Mouse (Mus musculus) c-Kit-positive CD71-positive TER-119-positive erythroid progenitor cells, embryonic 14.5 days (primary cell): ENCODE results near the gene Ptprk.
A peak's percentile ranks its signal among the peaks of the same experiment; 100 is the strongest.

Experiments
- DNase-seq: peaks from one replicate; pipeline ENCODE4 v3.0.0-alpha.2; 2013; ENCODE audit warnings: low spot score

Ptprk gene

DNA sequence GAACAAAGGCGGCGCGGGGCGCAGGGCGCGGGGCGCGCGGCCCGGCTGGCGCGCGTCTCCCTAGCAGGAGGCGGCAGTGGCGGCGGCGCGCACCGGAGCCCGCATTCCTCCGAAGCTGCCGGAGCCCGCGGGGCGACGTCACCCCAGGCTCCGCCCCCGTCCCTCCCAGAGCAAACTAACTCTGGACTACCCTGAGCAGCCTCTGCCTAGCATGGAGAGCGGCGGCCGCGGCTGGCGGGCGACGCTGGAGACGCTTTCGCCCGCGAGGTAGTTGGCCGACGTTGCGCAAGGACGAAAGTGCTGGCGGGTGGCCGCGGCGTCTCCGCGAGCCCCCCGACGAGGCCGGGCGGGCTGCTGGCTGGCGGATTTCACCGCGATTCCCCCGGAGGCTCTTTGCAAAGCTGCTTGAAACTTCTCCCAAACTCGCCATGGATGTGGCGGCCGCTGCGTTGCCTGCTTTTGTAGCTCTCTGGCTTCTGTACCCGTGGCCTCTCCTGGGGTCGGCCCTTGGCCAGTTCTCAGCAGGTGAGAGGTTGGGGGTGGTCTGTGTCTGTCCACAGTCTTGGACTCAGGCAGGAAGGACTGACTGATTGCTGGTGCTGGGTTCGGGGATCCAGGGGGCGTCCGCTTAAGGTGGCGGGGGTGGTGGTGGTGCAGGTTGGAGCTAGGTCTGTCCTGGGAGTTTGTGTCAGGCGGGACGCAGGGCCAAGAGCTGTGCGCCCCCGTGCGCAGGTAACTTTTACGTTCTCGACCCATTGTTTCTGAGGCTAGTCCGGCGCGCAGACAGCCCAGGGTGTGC lies at the start of gene Ptprk:
Ptprk (plus strand) TSS at position 168 of the 799 bp plus-strand sequence.
- peak; percentile 19 for DNase-seq

DNA sequence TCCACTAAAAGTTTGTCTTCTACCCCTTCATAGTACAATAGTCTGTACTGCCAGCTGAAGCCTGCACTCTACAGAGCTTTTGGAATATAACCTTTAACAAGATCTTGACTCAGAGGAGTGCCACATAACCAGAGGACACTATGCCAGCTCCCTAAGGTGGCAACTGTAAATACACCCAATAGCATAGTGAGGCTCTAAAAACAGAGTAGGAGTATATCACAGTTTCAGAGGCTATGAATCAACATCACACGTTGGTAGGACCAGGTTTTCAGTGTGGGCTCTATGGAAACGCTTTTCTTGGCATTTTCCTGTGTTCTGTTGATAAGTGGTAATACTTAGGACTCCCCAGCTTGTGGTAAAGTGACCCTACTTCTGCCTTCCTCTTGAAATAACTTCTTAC lies 46.8 kb upstream of the Ptprk start:
- DNase-seq, result no peak

- no peak for DNase-seq
Observed at GRCm38 (mm10) chr10:28036456-28036855, 38.2 kb upstream of the Ptprk start.

DNA sequence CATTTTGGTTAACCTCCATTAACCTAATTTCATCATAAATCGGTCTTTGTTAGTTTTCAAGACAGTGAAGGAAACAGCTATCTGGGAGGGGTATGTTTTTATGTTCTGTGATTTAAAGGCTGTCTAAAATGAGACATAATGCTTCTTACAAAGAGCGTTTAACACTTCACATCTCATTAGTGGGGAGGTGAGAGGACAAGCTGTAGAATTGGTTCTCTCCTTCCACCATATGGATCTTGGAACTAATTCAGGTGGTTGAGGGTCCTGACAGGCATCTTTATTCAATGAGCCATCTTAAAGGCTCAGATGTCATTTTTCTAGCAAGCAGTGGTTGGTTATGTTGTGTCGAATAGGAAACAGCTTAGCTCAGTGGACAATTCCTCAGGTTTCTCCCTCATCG lies 19.9 kb upstream of the Ptprk start:
- no peak for DNase-seq

GRCm38 (mm10) chr10:28059222-28059621 lies 15.4 kb upstream of the Ptprk start:
- DNase-seq, result no peak

GRCm38 (mm10) chr10:28067997-28068396 lies 6.6 kb upstream of the Ptprk start:
- no peak for DNase-seq

GRCm38 (mm10) chr10:28073991-28074652 lies 498 bp upstream of the Ptprk start:
- DNase-seq, result no peak

DNA sequence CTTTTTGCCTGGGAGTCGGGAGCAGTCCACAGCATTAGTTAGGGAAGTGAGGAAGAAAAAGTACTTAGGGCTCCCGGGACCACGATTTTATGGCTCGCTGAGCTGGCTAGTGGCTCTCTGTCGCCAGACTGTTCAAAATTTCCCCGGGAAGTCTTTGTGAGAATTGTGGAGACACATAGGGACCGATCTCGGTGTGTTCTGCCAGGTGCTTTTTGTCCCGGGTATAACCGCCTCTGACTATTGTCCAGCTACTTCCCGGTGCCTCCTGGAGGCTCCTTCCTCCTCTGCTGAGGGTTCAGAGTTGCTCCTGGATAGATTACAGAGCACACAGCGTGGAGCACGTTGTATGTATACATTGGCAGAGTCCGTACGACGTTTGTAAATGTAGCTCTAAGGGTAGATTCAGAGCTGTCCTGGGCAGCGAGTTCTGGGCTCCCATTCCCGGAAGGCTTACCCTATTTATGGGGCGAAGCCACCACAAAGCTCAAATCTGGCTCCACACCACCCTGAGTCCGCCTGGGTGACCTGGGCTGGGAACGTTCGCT lies 943 bp downstream of the Ptprk start:
- DNase-seq, result no peak

- no peak for DNase-seq
Observed at GRCm38 (mm10) chr10:28076036-28076855, 1.6 kb downstream of the Ptprk start.

GRCm38 (mm10) chr10:28078270-28078669 lies 3.6 kb downstream of the Ptprk start:
- no peak for DNase-seq

- no peak for DNase-seq
Observed at GRCm38 (mm10) chr10:28081221-28081620, 6.6 kb downstream of the Ptprk start.

DNA sequence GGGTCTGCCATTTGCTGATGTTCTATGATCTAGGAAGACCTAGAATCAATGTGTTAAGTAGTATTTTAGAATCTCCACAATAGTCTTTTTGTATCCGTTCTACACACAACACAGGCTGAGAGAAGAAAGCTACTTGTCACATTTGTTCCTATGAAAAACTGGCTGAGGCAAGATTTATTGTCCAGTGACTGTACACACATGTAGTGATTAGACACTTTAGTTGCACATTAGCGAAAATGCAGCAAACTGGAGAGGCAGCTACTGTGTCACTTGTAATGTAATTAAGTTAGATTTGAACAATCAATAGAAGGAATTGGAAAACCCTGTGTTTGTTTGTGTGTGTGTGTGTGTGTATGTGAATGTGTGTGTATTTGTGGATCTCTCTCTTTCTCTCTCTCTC lies 8.6 kb downstream of the Ptprk start:
- no peak for DNase-seq

GRCm38 (mm10) chr10:28083625-28084024 lies 9.0 kb downstream of the Ptprk start:
- DNase-seq, result no peak

- DNase-seq, result no peak
Observed at GRCm38 (mm10) chr10:28087341-28087740, 12.7 kb downstream of the Ptprk start.

GRCm38 (mm10) chr10:28087749-28088148 lies 13.1 kb downstream of the Ptprk start:
- DNase-seq, result no peak

DNA sequence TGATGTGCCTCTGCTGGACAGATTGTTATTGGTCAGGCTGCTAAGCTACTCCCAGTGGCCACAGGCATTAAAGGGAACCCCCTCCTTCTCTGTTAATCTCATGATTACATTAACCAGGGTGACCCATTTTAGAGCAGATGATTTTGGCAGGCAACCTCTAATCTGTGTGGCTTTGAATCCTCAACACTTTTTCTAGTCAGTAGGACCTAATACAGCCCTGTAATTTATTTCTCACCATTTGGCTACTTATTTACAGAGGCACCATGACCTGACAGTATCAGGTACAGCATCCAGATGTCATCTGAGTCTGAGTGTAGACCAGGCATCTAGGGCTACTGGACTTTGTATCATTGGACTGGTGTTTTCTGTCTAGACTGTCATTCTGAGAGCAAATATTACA lies 21.4 kb downstream of the Ptprk start:
- DNase-seq, result no peak

GRCm38 (mm10) chr10:28097637-28098036 lies 23.0 kb downstream of the Ptprk start:
- no peak for DNase-seq

GRCm38 (mm10) chr10:28098923-28099322 lies 24.3 kb downstream of the Ptprk start:
- DNase-seq, result no peak

- no peak for DNase-seq
Observed at GRCm38 (mm10) chr10:28103406-28103906, 28.8 kb downstream of the Ptprk start.

- no peak for DNase-seq
Observed at GRCm38 (mm10) chr10:28103924-28104323, 29.3 kb downstream of the Ptprk start.

DNA sequence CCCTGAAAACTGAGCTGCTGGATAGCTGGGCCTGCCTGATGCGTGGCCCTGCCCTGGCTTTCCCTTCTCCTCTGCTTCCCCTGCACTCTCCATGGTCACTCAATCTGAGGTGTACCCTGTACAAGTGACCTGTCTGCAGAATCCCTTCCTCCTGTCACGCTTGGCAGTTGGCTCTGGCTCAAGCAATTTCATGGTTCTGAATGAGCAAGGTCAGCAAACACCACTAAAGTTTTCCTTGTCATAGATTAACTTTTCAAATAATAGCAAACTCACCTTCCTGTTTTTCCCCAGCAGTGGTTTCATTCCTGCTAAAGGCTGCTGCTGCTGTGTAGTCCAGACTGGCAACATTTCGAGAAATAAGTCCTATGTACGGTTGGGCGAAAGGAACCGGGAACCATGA lies 30.6 kb downstream of the Ptprk start:
- no peak for DNase-seq
